Mouse (Mus musculus): ENCODE measurements at regions not wholly inside any gene's neighbourhood (a gene's known extent, or its start where the extent isn't known, plus 50 kb on each side); places are given as distances from the start of the nearest gene placed in this dataset.

- no peak for DNase-seq (ENCODE audit: low read depth, low spot score)
Measured at GRCm38 (mm10) chr2:99060726-99061125, 393.6 kb upstream of the Gm10800 start.

GRCm38 (mm10) chr2:99046557-99047233 is 379.6 kb upstream of the Gm10800 start:
- DNase-seq (ENCODE audit: low read depth, low spot score), result no peak

GRCm38 (mm10) chr2:98996621-98997020 is 329.5 kb upstream of the Gm10800 start:
- no peak for DNase-seq (ENCODE audit: low read depth, low spot score)

GRCm38 (mm10) chr2:98995456-98995855 is 328.4 kb upstream of the Gm10800 start:
- DNase-seq (ENCODE audit: low read depth, low spot score), result peak; percentile 17

- no peak for DNase-seq (ENCODE audit: low read depth, low spot score)
Measured at GRCm38 (mm10) chr2:98954585-98954984, 287.5 kb upstream of the Gm10800 start.

Data from retina, postnatal 7 days (tissue).